Mouse (Mus musculus) lung, postnatal 0 days (tissue): Measurements from ENCODE around the gene Olfr1101.

Experiments
- CTCF ChIP-seq: IDR thresholded peaks from 2 replicates; pipeline ENCODE4 v1.5.1; 2016; ENCODE audit warnings: antibody characterized with exemption, mild to moderate bottlenecking
- EP300 ChIP-seq: IDR thresholded peaks from 2 replicates; pipeline ENCODE4 v1.6.1; 2016; ENCODE audit warnings: antibody characterized with exemption, mild to moderate bottlenecking, control low read depth

- TF ChIP-seq EP300 (no peak), CTCF (no peak)
Observed at GRCm38 (mm10) chr2:86998098-86998497, 7.1 kb upstream of the Olfr1101 start, which contains the start of gene Olfr1102.
